Mouse (Mus musculus) lung, adult 2 months (tissue): ENCODE data around the gene Nfatc2.

Source experiments
- CTCF ChIP-seq: fragments of 200-500 bp; IDR thresholded peaks from 2 replicates; pipeline ENCODE4 v1.5.1; 2011; ENCODE audit warnings: mild to moderate bottlenecking, low read length, control low read depth; ENCODE audit not compliant: insufficient read depth
- POLR2A ChIP-seq: fragments of 200-500 bp; IDR thresholded peaks from 2 replicates; pipeline ENCODE4 v1.6.1; 2011; ENCODE audit warnings: low read depth, mild to moderate bottlenecking, control low read depth, low read length, borderline replicate concordance; ENCODE audit errors: extremely low read depth

DNA sequence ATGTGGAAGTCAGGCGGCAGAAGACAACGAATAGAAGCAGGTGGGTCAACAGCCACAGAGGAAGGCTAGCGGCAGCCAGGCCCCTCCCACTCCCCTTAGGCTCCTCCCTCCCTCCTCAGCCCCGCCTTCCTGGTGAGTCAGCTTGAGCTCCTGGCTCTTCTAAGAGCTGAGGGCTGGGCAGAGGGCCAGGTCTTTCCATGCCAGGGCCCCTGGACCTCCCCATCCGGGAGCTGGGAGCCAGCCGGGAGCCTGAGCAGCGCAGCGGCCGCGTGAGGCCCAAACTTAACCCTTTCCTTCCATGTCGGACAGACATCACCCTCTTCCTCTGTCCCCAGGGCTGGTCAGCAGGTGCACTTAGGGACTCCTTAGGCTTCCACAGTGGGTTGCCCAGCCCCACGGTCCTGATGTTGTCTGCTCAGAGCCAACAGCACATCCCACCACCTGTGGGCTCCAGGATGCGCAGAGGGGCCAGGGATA is 76.5 kb downstream of the Nfatc2 start:
- TF ChIP-seq CTCF (no peak), POLR2A (no peak)
